Mouse (Mus musculus) mammary gland, adult 2 months (tissue): ENCODE measurements around the gene Gm4981. TPM values are rescaled to one million over a fixed set of nuclear protein-coding genes. Genes with fewer than 3 reads are reported as not detected.

ENCODE experiments used
- polyA plus RNA-seq: library from polyadenylated mRNA; depleted of rRNA; stranded (reverse); fragments of >200 nt; gene quantifications from 2 replicates; pipeline ENCODE4 v1.2.3, GENCODE M21; 2012; ENCODE audit warnings: low replicate concordance; rRNA removed

Gm4981 gene
- polyA plus RNA-seq: not detected in 2 replicates

DNA sequence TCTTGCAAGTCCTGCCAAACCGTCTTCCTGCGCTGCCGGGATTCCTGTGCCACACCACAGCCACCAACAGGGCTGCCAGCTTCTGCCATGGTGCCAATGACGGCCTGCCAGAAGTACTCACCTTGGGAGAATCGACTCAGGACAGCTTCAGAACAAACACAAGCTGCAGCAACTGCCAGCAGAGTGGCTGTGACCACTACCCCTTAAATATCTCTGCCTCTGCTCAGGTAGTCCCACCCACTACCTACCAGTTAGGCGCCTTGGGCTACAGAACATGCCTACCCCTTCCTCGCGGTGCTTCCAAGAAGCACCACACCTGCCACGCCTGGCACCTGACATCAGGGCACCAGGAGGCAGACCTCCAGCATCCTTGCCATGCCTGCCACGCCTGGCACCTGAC, at the start of gene Gm4981:
TSS of gene Gm4981 (minus strand) at position 89 of the 400 bp plus-strand sequence.

DNA sequence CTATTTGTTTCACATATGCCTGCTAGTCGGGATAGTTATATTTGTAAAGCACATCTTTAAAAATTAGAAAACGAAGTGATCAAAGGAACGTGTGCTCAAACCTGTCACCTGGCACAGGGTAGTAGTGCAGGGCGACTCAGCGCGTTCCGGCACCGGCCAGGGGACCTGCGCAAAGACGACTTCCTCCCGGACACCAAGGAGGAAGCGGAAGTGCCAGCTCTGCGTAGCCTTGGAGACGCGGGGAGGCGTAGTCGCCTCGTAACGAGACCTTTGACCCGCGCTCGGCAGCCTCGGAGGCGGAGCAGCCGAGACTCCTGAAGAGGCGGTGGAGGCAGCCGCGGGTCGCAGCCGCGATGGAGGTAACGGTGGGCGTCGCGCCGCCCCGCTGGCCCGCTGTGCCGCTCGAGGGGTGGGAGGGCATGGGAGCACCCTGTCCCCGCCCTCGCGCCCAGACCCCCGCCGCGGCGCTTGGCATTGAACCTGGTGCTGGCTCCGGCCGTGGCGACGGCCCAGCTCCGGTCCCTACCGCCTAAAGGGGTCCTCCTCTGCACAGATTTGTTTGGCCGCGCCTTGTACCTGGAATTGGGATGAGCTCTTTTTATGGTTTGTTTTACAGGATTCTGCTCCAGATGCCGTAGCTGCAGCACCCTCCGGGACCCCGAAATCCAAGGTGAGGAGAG, 18.9 kb upstream of the Gm4981 start, which contains the start of gene Gcc2:
TSS of gene Gcc2 (plus strand) at position 285 of the 680 bp plus-strand sequence.

DNA sequence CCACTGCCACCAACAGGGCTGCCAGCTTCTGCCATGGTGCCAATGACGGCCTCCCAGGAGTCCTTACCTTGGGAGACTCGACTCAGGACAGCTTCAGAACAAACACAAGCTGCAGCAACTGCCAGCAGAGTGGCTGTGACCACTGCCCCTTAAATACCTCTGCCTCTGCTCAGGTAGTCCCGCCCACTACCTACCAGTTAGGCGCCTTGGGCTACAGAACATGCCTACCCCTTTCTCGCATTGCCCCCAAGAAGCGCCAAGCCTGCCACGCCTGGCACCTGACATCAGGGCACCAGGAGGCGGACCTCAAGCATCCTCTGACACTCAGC, 3.9 kb downstream of the Gm4981 start, which contains the start of gene Duxf3:
TSS of gene Duxf3 (minus strand) at position 35 of the 329 bp plus-strand sequence.

DNA sequence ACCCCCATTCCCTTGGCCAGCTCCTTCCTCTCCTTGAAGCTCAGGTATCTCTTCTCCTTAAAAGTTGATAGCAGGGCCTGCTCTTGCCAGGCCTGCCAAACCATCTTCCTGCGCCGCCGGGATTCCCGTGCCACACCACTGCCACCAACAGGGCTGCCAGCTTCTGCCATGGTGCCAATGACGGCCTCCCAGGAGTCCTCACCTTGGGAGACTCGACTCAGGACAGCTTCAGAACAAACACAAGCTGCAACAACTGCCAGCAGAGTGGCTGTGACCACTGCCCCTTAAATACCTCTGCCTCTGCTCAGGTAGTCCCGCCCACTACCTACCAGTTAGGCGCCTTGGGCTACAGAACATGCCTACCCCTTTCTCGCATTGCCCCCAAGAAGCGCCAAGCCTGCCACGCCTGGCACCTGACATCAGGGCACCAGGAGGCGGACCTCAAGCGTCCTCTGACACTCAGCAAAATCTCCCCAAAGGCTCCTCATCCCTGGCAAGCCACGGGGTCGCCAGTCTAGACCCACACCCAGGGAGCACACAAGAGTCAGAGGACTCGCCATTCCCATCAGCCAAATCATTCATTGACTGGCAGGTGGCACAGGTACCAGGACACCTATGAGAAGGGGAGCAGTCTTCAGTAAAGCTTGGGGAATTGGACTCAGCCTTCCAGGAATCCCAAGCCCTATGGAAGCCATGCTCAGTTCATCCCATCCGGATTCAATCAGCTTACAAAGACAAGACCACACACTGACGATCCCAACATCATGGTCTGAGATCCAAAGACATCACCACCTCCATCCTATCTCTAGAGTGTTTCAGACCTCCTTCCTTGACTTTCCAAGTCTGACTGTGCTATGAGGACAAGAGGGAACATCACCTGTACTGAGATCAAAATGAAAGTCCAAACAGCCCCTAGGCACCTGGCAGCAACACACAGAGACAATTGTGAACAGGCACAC, 11.4 kb downstream of the Gm4981 start, which contains the start of gene AW822073:
TSS of gene AW822073 (minus strand) at position 104 of the 959 bp plus-strand sequence.

Other genes with a start within 250 kb of the Gm4981 start
- not detected in 2 replicates for gene AW822073, start 11.8 kb downstream of the Gm4981 start, polyA plus RNA-seq
- not detected in 2 replicates for gene Duxf3, start 4.0 kb downstream of the Gm4981 start, polyA plus RNA-seq
- gene Gcc2, start 18.8 kb upstream of the Gm4981 start, polyA plus RNA-seq: 3.1 and 9.6 TPM in 2 replicates
- gene Lims1, start 86.8 kb upstream of the Gm4981 start, polyA plus RNA-seq: 9.8 and 20.2 TPM in 2 replicates
- 2.2 and 5.7 TPM in 2 replicates for gene Ranbp2, start 210.2 kb upstream of the Gm4981 start, polyA plus RNA-seq